Mouse (Mus musculus) kidney, embryonic 16.5 days (tissue): ENCODE measurements around the gene Tagap1. TPM values are rescaled to one million over a fixed set of nuclear protein-coding genes. Genes with fewer than 3 reads are reported as not detected.
"Not testable (repeated sequence)": the region's sequence is repeated elsewhere in the genome, so short reads cannot be mapped to it uniquely, and the experiment has no call there.

Experiments
- ATAC-seq: fragments of 200-750 bp; cut with Nextera tagmentation; 2 replicates; pipeline ENCODE4 v1.8.0; 2017; ENCODE audit warnings: moderate TSS enrichment; ENCODE audit not compliant: low FRiP score, low TSS enrichment
- H3K27ac ChIP-seq: fragments of 300-500 bp; sonication (generic); 2 replicates; pipeline ENCODE4 v1.5.1; 2014; ENCODE audit warnings: low read length
- H3K27me3 ChIP-seq: fragments of 300-500 bp; sonication (generic); 2 replicates; pipeline ENCODE4 v1.6.1; 2014; ENCODE audit warnings: low read length, control low read depth, mixed read lengths; ENCODE audit not compliant: insufficient read depth
- H3K36me3 ChIP-seq: fragments of 300-500 bp; sonication (generic); 2 replicates; pipeline ENCODE4 v1.6.1; 2014; ENCODE audit warnings: low read length, control low read depth, mixed read lengths; ENCODE audit not compliant: insufficient read depth
- H3K4me1 ChIP-seq: fragments of 300-500 bp; sonication (generic); 2 replicates; pipeline ENCODE4 v1.6.1; 2014; ENCODE audit warnings: low read length, control low read depth, mixed read lengths; ENCODE audit not compliant: insufficient read depth
- H3K4me2 ChIP-seq: fragments of 300-500 bp; sonication (generic); replicated peaks from 2 replicates; pipeline ENCODE4 v1.6.1; 2014; ENCODE audit warnings: low read depth, low read length
- H3K4me3 ChIP-seq: fragments of 300-500 bp; sonication (generic); 2 replicates; pipeline ENCODE4 v1.5.1; 2014; ENCODE audit warnings: mild to moderate bottlenecking, low read length
- H3K9ac ChIP-seq: fragments of 300-500 bp; sonication (generic); replicated peaks from 2 replicates; pipeline ENCODE4 v1.6.1; 2014; ENCODE audit warnings: low read length
- H3K9me3 ChIP-seq: fragments of 300-500 bp; sonication (generic); 2 replicates; pipeline ENCODE4 v1.6.1; 2016; ENCODE audit warnings: low read length, control low read depth
- WGBS: fragments of 180-500 bp; shearing (Covaris S2); extraction: QIAGEN DNeasy Blood & Tissue Kit; methylation state at CpG from one replicate; pipeline ENCODE4 v1.1.7; 2014; 5-methylcytosine and 5-hydroxymethylcytosine counted together
- polyA plus RNA-seq: library from polyadenylated mRNA; unstranded; fragments of >200 nt; fragmentation: Nextera tagmentation; extraction: Ambion mirVana; gene quantifications from 2 replicates; pipeline ENCODE4 v1.2.1, GENCODE M21; 2015

Gene Tagap1
- polyA plus RNA-seq, 1 experiment from 2014 or later, result 59.7 TPM

DNA sequence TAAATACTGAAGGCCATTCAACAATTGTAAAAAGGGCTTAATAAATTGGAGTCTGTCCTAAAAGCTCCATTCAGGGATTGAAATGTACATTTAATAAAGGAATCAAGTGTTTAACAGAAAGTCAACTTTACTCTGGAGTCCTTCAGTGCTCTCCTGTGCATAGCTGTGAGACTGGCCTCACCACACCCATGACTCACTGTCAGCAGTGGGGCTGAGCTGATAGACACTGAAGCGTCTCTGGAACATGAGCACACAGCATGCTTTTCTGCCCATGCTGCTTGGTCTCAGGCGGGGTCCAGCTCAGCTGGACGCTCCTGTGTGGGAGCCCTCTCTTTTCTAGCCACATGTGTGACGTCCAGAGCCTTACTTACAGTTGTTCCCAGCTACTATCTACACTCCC, 18.4 kb downstream of the Tagap1 start:
- not testable (repeated sequence) for H3K4me2 ChIP-seq, ATAC-seq, H3K36me3 ChIP-seq, H3K27me3 ChIP-seq, H3K27ac ChIP-seq, H3K4me1 ChIP-seq, H3K4me3 ChIP-seq, H3K9me3 ChIP-seq, H3K9ac ChIP-seq
- no CpG with 5 or more reads among the region's 4 CpGs for WGBS

DNA sequence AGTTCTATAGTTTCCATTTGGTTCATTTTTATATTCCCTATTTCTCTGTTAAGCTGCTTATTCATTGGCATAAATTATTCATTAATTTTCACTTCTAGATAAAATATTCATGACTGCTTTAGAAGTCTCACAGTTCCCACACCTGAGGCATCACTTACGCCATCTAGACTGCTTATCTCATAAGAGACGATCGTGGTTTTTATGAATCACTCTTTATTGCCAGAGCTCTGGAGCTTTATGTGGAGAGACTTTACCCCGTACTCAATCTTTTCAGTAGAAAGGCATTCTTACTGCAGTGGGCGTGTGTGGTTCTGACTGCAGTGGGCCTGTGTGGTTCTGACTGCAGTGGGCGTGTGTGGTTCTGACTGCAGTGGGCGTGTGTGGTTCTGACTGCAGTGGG, 29.3 kb downstream of the Tagap1 start:
- H3K9ac ChIP-seq, ATAC-seq, H3K4me3 ChIP-seq, H3K4me2 ChIP-seq, H3K9me3 ChIP-seq, H3K27me3 ChIP-seq, H3K27ac ChIP-seq, H3K36me3 ChIP-seq, H3K4me1 ChIP-seq: not testable (repeated sequence)
- WGBS, result 95% methylated on average over 5 of the region's 7 CpGs

DNA sequence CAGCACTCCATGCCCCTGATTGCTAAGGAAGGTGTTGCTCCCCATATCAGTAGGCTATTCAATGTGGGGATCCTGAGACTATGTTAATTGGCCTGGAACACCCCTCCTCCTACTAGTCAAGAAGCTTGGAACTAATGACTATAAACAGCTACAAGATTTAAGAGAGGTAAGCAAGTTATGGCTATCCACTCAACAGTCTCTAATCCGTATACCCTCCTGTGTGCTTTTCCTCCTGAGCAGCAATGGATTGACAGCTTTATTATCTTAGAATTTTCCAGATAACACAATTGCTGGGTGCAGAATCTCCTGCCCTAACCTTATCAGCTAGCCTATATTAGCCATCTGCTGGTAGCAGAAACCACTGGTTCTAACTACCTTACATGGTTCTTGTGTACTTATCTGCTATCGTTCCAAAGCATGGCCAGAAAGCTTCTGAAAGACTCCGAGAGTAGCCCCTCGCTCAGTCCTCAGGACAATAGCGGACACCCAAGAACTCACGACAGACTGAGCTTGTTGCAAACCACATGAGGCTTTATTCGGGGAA, 40.5 kb downstream of the Tagap1 start:
- H3K4me2 ChIP-seq, H3K27me3 ChIP-seq, ATAC-seq, H3K27ac ChIP-seq, H3K9me3 ChIP-seq, H3K9ac ChIP-seq, H3K4me3 ChIP-seq, H3K4me1 ChIP-seq, H3K36me3 ChIP-seq: not testable (repeated sequence)
- 93% methylated on average over 7 of the region's 7 CpGs for WGBS

DNA sequence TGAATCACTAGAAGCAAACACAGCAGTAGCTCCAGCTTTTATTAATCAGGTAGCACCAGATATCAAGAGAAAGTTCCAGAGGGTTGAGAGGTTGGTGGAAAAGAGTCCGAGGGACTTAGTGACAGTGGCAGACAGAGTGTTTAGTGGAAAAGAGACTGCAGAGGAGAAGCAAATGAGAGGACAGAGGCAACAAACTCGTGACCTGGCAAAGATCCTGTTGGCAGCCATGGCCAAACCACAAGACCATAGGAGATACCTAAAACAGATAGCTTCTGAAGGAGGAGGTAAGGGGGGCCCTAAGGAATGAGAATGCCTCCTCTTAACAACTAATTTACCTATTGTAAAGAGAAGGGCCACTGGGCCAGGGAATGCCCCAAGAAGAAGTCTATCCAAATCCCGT, 41.6 kb downstream of the Tagap1 start:
- not testable (repeated sequence) for ATAC-seq, H3K27me3 ChIP-seq, H3K36me3 ChIP-seq, H3K4me3 ChIP-seq, H3K9ac ChIP-seq, H3K4me1 ChIP-seq, H3K27ac ChIP-seq, H3K9me3 ChIP-seq, H3K4me2 ChIP-seq
- 91% methylated on average over 3 of the region's 3 CpGs for WGBS

DNA sequence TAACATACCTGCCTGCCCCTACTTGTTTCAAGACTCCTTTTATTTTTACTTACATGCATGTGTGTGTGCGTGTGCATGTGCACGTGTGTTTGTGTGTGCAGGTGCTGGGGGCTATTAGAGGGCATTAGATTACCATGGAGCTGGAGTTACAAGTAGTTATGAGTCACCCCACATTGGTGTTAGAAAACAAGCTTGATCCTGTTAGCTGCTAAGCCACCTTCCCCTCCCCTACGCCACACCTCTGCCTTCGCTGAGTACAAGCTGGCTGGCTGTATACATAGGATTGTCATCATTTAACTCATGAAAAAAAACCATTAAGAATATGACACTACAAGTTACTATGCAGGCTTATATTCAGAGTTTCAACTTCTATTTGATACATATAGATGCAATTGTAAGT, 45.7 kb downstream of the Tagap1 start:
- ATAC-seq, H3K27ac ChIP-seq, H3K4me2 ChIP-seq, H3K9ac ChIP-seq, H3K4me1 ChIP-seq, H3K36me3 ChIP-seq, H3K4me3 ChIP-seq, H3K9me3 ChIP-seq, H3K27me3 ChIP-seq: not testable (repeated sequence)
- 92% methylated on average over 2 of the region's 4 CpGs for WGBS

DNA sequence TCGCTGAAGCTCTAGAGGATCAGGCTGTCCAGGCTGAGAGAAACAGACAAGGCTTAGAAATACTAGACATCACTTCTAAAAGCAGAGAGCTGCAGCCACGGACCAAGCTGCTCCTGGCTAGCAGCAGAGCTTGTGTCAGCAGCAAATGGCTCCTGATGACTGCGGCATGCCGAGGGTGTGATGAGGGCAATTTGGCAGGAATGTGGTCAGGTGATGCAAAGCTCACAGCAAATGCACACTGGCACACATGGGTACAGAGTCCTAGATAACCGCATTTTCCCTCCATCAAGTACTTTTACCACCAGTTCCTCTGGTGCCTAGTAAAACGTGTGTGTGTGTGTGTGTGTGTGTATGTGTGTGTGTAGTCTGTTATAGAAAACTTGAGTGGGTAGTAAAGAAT, 46.9 kb downstream of the Tagap1 start:
- not testable (repeated sequence) for ATAC-seq, H3K27ac ChIP-seq, H3K4me2 ChIP-seq, H3K4me3 ChIP-seq, H3K36me3 ChIP-seq, H3K9ac ChIP-seq, H3K27me3 ChIP-seq, H3K4me1 ChIP-seq, H3K9me3 ChIP-seq
- 36% methylated on average over 1 of the region's 6 CpGs for WGBS

Other genes with a start within 250 kb of the Tagap1 start
- gene Ezr, start 178.4 kb downstream of the Tagap1 start, polyA plus RNA-seq, result 240 and 248 TPM in 2 replicates
- 60.4 and 60.6 TPM in 2 replicates for gene Rsph3b, start 12.5 kb downstream of the Tagap1 start, polyA plus RNA-seq
- 319 and 386 TPM in 2 replicates for gene Rnaset2b, start 9.5 kb upstream of the Tagap1 start, polyA plus RNA-seq
- gene Gm49721, start 17.7 kb upstream of the Tagap1 start, polyA plus RNA-seq, result 0.33 and 0.75 TPM in 2 replicates
- 0.33 TPM in 1 of 2 replicates, not detected in the other for gene Gm1604a, start 64.4 kb upstream of the Tagap1 start, polyA plus RNA-seq
- 18.7 and 22.5 TPM in 2 replicates for gene Rps6ka2, start 209.0 kb upstream of the Tagap1 start, polyA plus RNA-seq